Mouse (Mus musculus) MEL (cell line): ENCODE measurements around the gene Crim1.

Experiments used
- CTCF ChIP-seq, 3 experiments: IDR thresholded peaks in 2 of 3; conservative IDR thresholded peaks in 1 of 3; 2 replicates each; pipeline ENCODE4 v1.5.1; 2011 to 2012; ENCODE audit warnings: low read length in 3 of 3, low read depth in 2 of 3, mild to moderate bottlenecking in 2 of 3, improper control_type of control experiment in 1 of 3, inconsistent platforms in 1 of 3, mixed read lengths in 1 of 3, moderate library complexity in 1 of 3; ENCODE audit not compliant: control insufficient read depth in 1 of 3, insufficient read depth in 1 of 3, poor library complexity in 1 of 3, severe bottlenecking in 1 of 3
- E2F4 ChIP-seq: IDR thresholded peaks from 2 replicates; pipeline ENCODE4 v1.6.1; 2011; ENCODE audit warnings: low read depth, low read length, improper control_type of control experiment, borderline replicate concordance
- EP300 ChIP-seq, 2 experiments: IDR thresholded peaks; 2 replicates each; pipeline ENCODE4 v1.6.1; 2011; ENCODE audit warnings: improper control_type of control experiment in 2 of 2, low read length in 2 of 2, low read depth in 1 of 2, mild to moderate bottlenecking in 1 of 2
- GABPA ChIP-seq: IDR thresholded peaks from 2 replicates; pipeline ENCODE4 v1.6.1; 2012; ENCODE audit warnings: low read depth, mild to moderate bottlenecking, inconsistent platforms, low read length, improper control_type of control experiment, moderate library complexity
- MAX ChIP-seq: IDR thresholded peaks from 2 replicates; pipeline ENCODE4 v1.6.1; 2011; ENCODE audit warnings: low read length, improper control_type of control experiment
- MYC ChIP-seq: IDR thresholded peaks from 2 replicates; pipeline ENCODE4 v1.6.1; 2011; ENCODE audit warnings: low read depth, mild to moderate bottlenecking, low read length, improper control_type of control experiment, moderate library complexity
- POLR2A ChIP-seq, 2 experiments: IDR thresholded peaks; 2 replicates each; pipeline ENCODE4 v1.6.1; 2011 to 2012; ENCODE audit warnings: low read length in 2 of 2, mild to moderate bottlenecking in 2 of 2, control low read depth in 1 of 2, improper control_type of control experiment in 1 of 2, low read depth in 1 of 2, moderate library complexity in 1 of 2; ENCODE audit not compliant: control insufficient read depth in 1 of 2, insufficient read depth in 1 of 2, poor library complexity in 1 of 2
- POLR2AphosphoS5 ChIP-seq: IDR thresholded peaks from 2 replicates; pipeline ENCODE4 v1.6.1; 2012; ENCODE audit warnings: low read depth, borderline replicate concordance, mild to moderate bottlenecking, inconsistent platforms, low read length, moderate library complexity, mixed read lengths
- ZMIZ1 ChIP-seq: IDR thresholded peaks from 2 replicates; pipeline ENCODE4 v1.6.1; 2012; ENCODE audit warnings: low read depth, mild to moderate bottlenecking, inconsistent platforms, low read length, improper control_type of control experiment, moderate library complexity

DNA sequence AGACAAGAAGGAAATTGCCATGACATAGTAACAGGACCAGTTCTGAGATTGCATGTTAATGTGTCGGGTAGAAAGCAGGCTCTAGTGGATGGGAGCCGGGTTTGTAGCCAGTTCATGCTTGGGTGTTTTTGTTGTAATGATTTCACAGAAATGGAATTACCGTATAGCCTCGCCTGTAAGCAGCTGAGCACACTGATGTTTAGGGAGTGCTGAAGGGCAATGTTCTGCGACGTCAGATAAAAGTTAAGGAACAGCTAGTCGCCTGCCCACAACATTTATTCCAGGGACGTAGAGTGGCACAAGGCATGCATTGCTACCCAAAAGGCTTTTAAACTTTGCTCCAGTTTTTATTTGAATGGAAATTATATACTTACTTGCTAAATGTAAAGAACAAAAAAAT, 131.4 kb downstream of the Crim1 start:
- no peak for TF ChIP-seq CTCF (IDR thresholded peaks at IDR 0.05 in 2 of 3, conservative IDR thresholded peaks at IDR 0.05 in 1 of 3; ENCODE audit: control insufficient read depth in 1 of 3, insufficient read depth in 1 of 3, low read depth in 2 of 3, low read length in 3 of 3, poor library complexity in 1 of 3, severe bottlenecking in 1 of 3)
- peak; percentile 56 for TF ChIP-seq MAX
- TF ChIP-seq POLR2AphosphoS5 = no peak
- no peak for TF ChIP-seq EP300 (IDR thresholded peaks at IDR 0.05; ENCODE audit: low read depth in 1 of 2, low read length in 2 of 2)
- TF ChIP-seq POLR2A (IDR thresholded peaks at IDR 0.05; ENCODE audit: control insufficient read depth in 1 of 2, insufficient read depth in 1 of 2, low read depth in 1 of 2, low read length in 2 of 2, poor library complexity in 1 of 2) = no peak
- no peak for TF ChIP-seq GABPA
- no peak for TF ChIP-seq E2F4
- no peak for TF ChIP-seq MYC
- no peak for TF ChIP-seq ZMIZ1
